Mouse (Mus musculus): Measurements from ENCODE around the gene Cdk11b. TPM values are rescaled to one million over a fixed set of nuclear protein-coding genes. Genes with fewer than 3 reads are reported as not detected.

Gene Cdk11b
- polyA plus RNA-seq (2014; fragmentation: Nextera tagmentation; extraction: Ambion mirVana), result 83.8 and 84.0 TPM in 2 replicates

- H3K27me3 ChIP-seq (ENCODE audit: control insufficient read depth, insufficient read depth, low read length), result no peaks in the 10 kb centered on the region
- peak within 1 kb of the TSS; percentile 72 for H3K4me2 ChIP-seq (ENCODE audit: low read depth, low read length, severe bottlenecking)
- ATAC-seq (replicated peaks; ENCODE audit: low FRiP score) (peak; percentile 99), DNase-seq (ENCODE audit: low spot score) (peak; percentile 97)
- WGBS, result under 1% methylated on average over 84 of the region's 84 CpGs
- no peaks in the 10 kb centered on the region for H3K4me1 ChIP-seq (replicated peaks; ENCODE audit: control insufficient read depth, insufficient read depth, low read length)
- peak within 1 kb of the TSS; percentile 55 for H3K27ac ChIP-seq (ENCODE audit: low read depth, low read length)
- H3K9me3 ChIP-seq (ENCODE audit: control insufficient read depth, low read length), result no peaks in the 10 kb centered on the region
- no peaks in the 10 kb centered on the region; the same call in 1 of the 2 replicates for H3K36me3 ChIP-seq (ENCODE audit: control insufficient read depth, insufficient read depth, low read length)
- peak within 1 kb of the TSS; percentile 96 for H3K4me3 ChIP-seq (ENCODE audit: low read depth, low read length)
- peak within 1 kb of the TSS; percentile 88 for H3K9ac ChIP-seq (ENCODE audit: low read length)
These were observed at the start of gene Cdk11b for GRCm38 (mm10) chr4:155624338-155625291. Cdk11b (plus strand) TSS chr4:155624854.

GRCm38 (mm10) chr4:155574931-155575330 lies 49.7 kb upstream of the Cdk11b start:
- H3K27ac ChIP-seq (ENCODE audit: low read depth, low read length), result no peak overlapping the region
- no peak overlapping the region for H3K9ac ChIP-seq (ENCODE audit: low read length)
- no peaks in the 10 kb centered on the region for H3K4me1 ChIP-seq (replicated peaks; ENCODE audit: control insufficient read depth, insufficient read depth, low read length)
- H3K27me3 ChIP-seq (ENCODE audit: control insufficient read depth, insufficient read depth, low read length), result no peaks in the 10 kb centered on the region
- no peak overlapping the region for H3K4me3 ChIP-seq (ENCODE audit: low read depth, low read length)
- no peak overlapping the region for H3K4me2 ChIP-seq (ENCODE audit: low read depth, low read length, severe bottlenecking)
- H3K9me3 ChIP-seq (ENCODE audit: control insufficient read depth, low read length), result no peaks in the 10 kb centered on the region
- ATAC-seq (replicated peaks; ENCODE audit: low FRiP score) (no peak), DNase-seq (ENCODE audit: low spot score) (no peak)
- H3K36me3 ChIP-seq (ENCODE audit: control insufficient read depth, insufficient read depth, low read length), result peaks cover 3% of the 10 kb centered on the region
- 90% methylated on average over 11 of the region's 11 CpGs for WGBS

GRCm38 (mm10) chr4:155575521-155575920 lies 49.1 kb upstream of the Cdk11b start:
- H3K4me2 ChIP-seq (ENCODE audit: low read depth, low read length, severe bottlenecking), result no peak overlapping the region
- no peaks in the 10 kb centered on the region for H3K27me3 ChIP-seq (ENCODE audit: control insufficient read depth, insufficient read depth, low read length)
- peaks cover 3% of the 10 kb centered on the region for H3K36me3 ChIP-seq (ENCODE audit: control insufficient read depth, insufficient read depth, low read length)
- no peak for ATAC-seq (replicated peaks; ENCODE audit: low FRiP score)
- no peak overlapping the region for H3K9ac ChIP-seq (ENCODE audit: low read length)
- no peaks in the 10 kb centered on the region for H3K4me1 ChIP-seq (replicated peaks; ENCODE audit: control insufficient read depth, insufficient read depth, low read length)
- no peak overlapping the region for H3K27ac ChIP-seq (ENCODE audit: low read depth, low read length)
- no peak for DNase-seq (ENCODE audit: low spot score)
- no peaks in the 10 kb centered on the region for H3K9me3 ChIP-seq (ENCODE audit: control insufficient read depth, low read length)
- H3K4me3 ChIP-seq (ENCODE audit: low read depth, low read length), result no peak overlapping the region
- 88% methylated on average over 8 of the region's 8 CpGs for WGBS

GRCm38 (mm10) chr4:155577132-155577531 lies 47.5 kb upstream of the Cdk11b start:
- no peak overlapping the region for H3K27ac ChIP-seq (ENCODE audit: low read depth, low read length)
- WGBS, result 92% methylated on average over 9 of the region's 9 CpGs
- ATAC-seq (replicated peaks; ENCODE audit: low FRiP score) (no peak), DNase-seq (ENCODE audit: low spot score) (no peak)
- no peaks in the 10 kb centered on the region for H3K4me1 ChIP-seq (replicated peaks; ENCODE audit: control insufficient read depth, insufficient read depth, low read length)
- no peak overlapping the region for H3K9ac ChIP-seq (ENCODE audit: low read length)
- H3K4me2 ChIP-seq (ENCODE audit: low read depth, low read length, severe bottlenecking), result no peak overlapping the region
- H3K36me3 ChIP-seq (ENCODE audit: control insufficient read depth, insufficient read depth, low read length), result peaks cover 3% of the 10 kb centered on the region
- no peaks in the 10 kb centered on the region for H3K9me3 ChIP-seq (ENCODE audit: control insufficient read depth, low read length)
- H3K27me3 ChIP-seq (ENCODE audit: control insufficient read depth, insufficient read depth, low read length), result no peaks in the 10 kb centered on the region
- H3K4me3 ChIP-seq (ENCODE audit: low read depth, low read length), result no peak overlapping the region

GRCm38 (mm10) chr4:155577741-155578140 lies 46.9 kb upstream of the Cdk11b start:
- DNase-seq (ENCODE audit: low spot score) (no peak), ATAC-seq (replicated peaks; ENCODE audit: low FRiP score) (no peak)
- Histone ChIP-seq H3K36me3 (ENCODE audit: control insufficient read depth, insufficient read depth, low read length) (peaks cover 5% of the 10 kb centered on the region), H3K27ac (ENCODE audit: low read depth, low read length) (no peak overlapping the region), H3K4me2 (ENCODE audit: low read depth, low read length, severe bottlenecking) (no peak overlapping the region), H3K9ac (ENCODE audit: low read length) (no peak overlapping the region), H3K4me1 (replicated peaks; ENCODE audit: control insufficient read depth, insufficient read depth, low read length) (no peaks in the 10 kb centered on the region), H3K4me3 (ENCODE audit: low read depth, low read length) (no peak overlapping the region), H3K9me3 (ENCODE audit: control insufficient read depth, low read length) (no peaks in the 10 kb centered on the region), H3K27me3 (ENCODE audit: control insufficient read depth, insufficient read depth, low read length) (no peaks in the 10 kb centered on the region)
- 90% methylated on average over 5 of the region's 5 CpGs for WGBS

GRCm38 (mm10) chr4:155578336-155579125 lies 46.1 kb upstream of the Cdk11b start:
- Histone ChIP-seq H3K27me3 (ENCODE audit: control insufficient read depth, insufficient read depth, low read length) (no peaks in the 10 kb centered on the region), H3K27ac (ENCODE audit: low read depth, low read length) (no peak overlapping the region), H3K9ac (ENCODE audit: low read length) (no peak overlapping the region), H3K36me3 (ENCODE audit: control insufficient read depth, insufficient read depth, low read length) (peaks cover 5% of the 10 kb centered on the region), H3K4me3 (ENCODE audit: low read depth, low read length) (no peak overlapping the region), H3K4me2 (ENCODE audit: low read depth, low read length, severe bottlenecking) (no peak overlapping the region), H3K4me1 (replicated peaks; ENCODE audit: control insufficient read depth, insufficient read depth, low read length) (no peaks in the 10 kb centered on the region), H3K9me3 (ENCODE audit: control insufficient read depth, low read length) (no peaks in the 10 kb centered on the region)
- 94% methylated on average over 7 of the region's 7 CpGs for WGBS
- no peak for ATAC-seq (replicated peaks; ENCODE audit: low FRiP score)
- DNase-seq (ENCODE audit: low spot score), result no peak

- Histone ChIP-seq H3K4me2 (ENCODE audit: low read depth, low read length, severe bottlenecking) (no peak overlapping the region), H3K9ac (ENCODE audit: low read length) (no peak overlapping the region), H3K27me3 (ENCODE audit: control insufficient read depth, insufficient read depth, low read length) (no peaks in the 10 kb centered on the region), H3K9me3 (ENCODE audit: control insufficient read depth, low read length) (no peaks in the 10 kb centered on the region), H3K27ac (ENCODE audit: low read depth, low read length) (no peak overlapping the region), H3K4me3 (ENCODE audit: low read depth, low read length) (no peak overlapping the region), H3K4me1 (replicated peaks; ENCODE audit: control insufficient read depth, insufficient read depth, low read length) (no peaks in the 10 kb centered on the region), H3K36me3 (ENCODE audit: control insufficient read depth, insufficient read depth, low read length) (peaks cover 5% of the 10 kb centered on the region)
- DNase-seq (ENCODE audit: low spot score) (peak; percentile 75), ATAC-seq (replicated peaks; ENCODE audit: low FRiP score) (no peak)
- 41% methylated on average over 1 of the region's 1 CpGs for WGBS
These were observed 44.2 kb upstream of the Cdk11b start for GRCm38 (mm10) chr4:155580420-155580819.

- DNase-seq (ENCODE audit: low spot score) (no peak), ATAC-seq (replicated peaks; ENCODE audit: low FRiP score) (no peak)
- Histone ChIP-seq H3K4me2 (ENCODE audit: low read depth, low read length, severe bottlenecking) (no peak overlapping the region), H3K9me3 (ENCODE audit: control insufficient read depth, low read length) (no peaks in the 10 kb centered on the region), H3K36me3 (ENCODE audit: control insufficient read depth, insufficient read depth, low read length) (peaks cover 5% of the 10 kb centered on the region), H3K4me1 (replicated peaks; ENCODE audit: control insufficient read depth, insufficient read depth, low read length) (no peaks in the 10 kb centered on the region), H3K27me3 (ENCODE audit: control insufficient read depth, insufficient read depth, low read length) (no peaks in the 10 kb centered on the region), H3K9ac (ENCODE audit: low read length) (no peak overlapping the region), H3K27ac (ENCODE audit: low read depth, low read length) (no peak overlapping the region), H3K4me3 (ENCODE audit: low read depth, low read length) (no peak overlapping the region)
- 92% methylated on average over 6 of the region's 6 CpGs for WGBS
These were observed 42.3 kb upstream of the Cdk11b start for GRCm38 (mm10) chr4:155582279-155582905.
